Mouse (Mus musculus) lung, postnatal 0 days (tissue): ENCODE data around the gene Gm27021. TPM values are rescaled to one million over a fixed set of nuclear protein-coding genes. Genes with fewer than 3 reads are reported as not detected.

Source experiments
- ATAC-seq: fragments of 200-750 bp; cut with Nextera tagmentation; 2 replicates; pipeline ENCODE4 v1.8.0; 2017; ENCODE audit warnings: moderate library complexity
- DNase-seq: peaks from one replicate; pipeline ENCODE4 v3.0.0-alpha.2; 2016; ENCODE audit warnings: low spot score
- H3K27ac ChIP-seq: fragments of 300-500 bp; sonication (generic); 2 replicates; pipeline ENCODE4 v1.5.1; 2014; ENCODE audit warnings: antibody characterized with exemption, mild to moderate bottlenecking, low read length, mixed read lengths
- H3K27me3 ChIP-seq: fragments of 300-500 bp; sonication (generic); replicated peaks from 2 replicates; pipeline ENCODE4 v1.6.1; 2014; ENCODE audit warnings: low read length, mixed read lengths; ENCODE audit not compliant: insufficient read depth
- H3K36me3 ChIP-seq: fragments of 300-500 bp; sonication (generic); 2 replicates; pipeline ENCODE4 v1.6.1; 2014; ENCODE audit warnings: low read length, mixed read lengths; ENCODE audit not compliant: insufficient read depth
- H3K4me1 ChIP-seq: fragments of 300-500 bp; sonication (generic); 2 replicates; pipeline ENCODE4 v1.6.1; 2014; ENCODE audit warnings: antibody characterized with exemption, low read depth, low read length, mixed read lengths; ENCODE audit not compliant: insufficient read depth
- H3K4me2 ChIP-seq: fragments of 300-500 bp; sonication (generic); replicated peaks from 2 replicates; pipeline ENCODE4 v1.6.1; 2014; ENCODE audit warnings: low read depth, mild to moderate bottlenecking, low read length, moderate library complexity, mixed read lengths
- H3K4me3 ChIP-seq: fragments of 300-500 bp; sonication (generic); 2 replicates; pipeline ENCODE4 v1.5.1; 2014; ENCODE audit warnings: low read depth, low read length
- H3K9ac ChIP-seq: fragments of 300-500 bp; sonication (generic); replicated peaks from 2 replicates; pipeline ENCODE4 v1.6.1; 2014; ENCODE audit warnings: low read depth, mild to moderate bottlenecking
- H3K9me3 ChIP-seq: fragments of 300-500 bp; sonication (generic); 2 replicates; pipeline ENCODE4 v1.6.1; 2016; ENCODE audit warnings: low read length, mixed read lengths
- CTCF ChIP-seq: IDR thresholded peaks from 2 replicates; pipeline ENCODE4 v1.5.1; 2016; ENCODE audit warnings: antibody characterized with exemption, mild to moderate bottlenecking
- EP300 ChIP-seq: IDR thresholded peaks from 2 replicates; pipeline ENCODE4 v1.6.1; 2016; ENCODE audit warnings: antibody characterized with exemption, mild to moderate bottlenecking, control low read depth
- WGBS: fragments of 180-500 bp; shearing (Covaris S2); extraction: QIAGEN DNeasy Blood & Tissue Kit; methylation state at CpG from one replicate; pipeline ENCODE4 v1.1.7; 2014; 5-methylcytosine and 5-hydroxymethylcytosine counted together
- polyA plus RNA-seq: library from polyadenylated mRNA; unstranded; fragments of >200 nt; fragmentation: Nextera tagmentation; extraction: Ambion mirVana; gene quantifications from 2 replicates; pipeline ENCODE4 v1.2.1, GENCODE M21; 2015

Gm27021 gene
- polyA plus RNA-seq, 1 experiment from 2014 or later, result 1.3 TPM

- TF ChIP-seq CTCF, result no peak
- H3K36me3 ChIP-seq, result peaks cover 9% of the 10 kb centered on the region; the same call in 1 of the 2 replicates
- no peaks in the 10 kb centered on the region for H3K9me3 ChIP-seq
- no peak overlapping the region for H3K9ac ChIP-seq
- 88% methylated on average over 7 of the region's 7 CpGs for WGBS
- no peaks in the 10 kb centered on the region for H3K27me3 ChIP-seq
- DNase-seq (no peak), ATAC-seq (no peak)
- no peak overlapping the region for H3K4me2 ChIP-seq
- H3K4me1 ChIP-seq, result no peaks in the 10 kb centered on the region
- no peak overlapping the region for H3K4me3 ChIP-seq
- no peak overlapping the region for H3K27ac ChIP-seq
Measured at GRCm38 (mm10) chr8:120656322-120657052, 11.4 kb downstream of the Gm27021 start.

- 61% methylated on average over 6 of the region's 7 CpGs for WGBS
- Histone ChIP-seq H3K36me3 (no peaks in the 10 kb centered on the region), H3K9me3 (no peaks in the 10 kb centered on the region), H3K27me3 (no peaks in the 10 kb centered on the region), H3K4me2 (no peak within 1 kb of the TSS), H3K27ac (no peak within 1 kb of the TSS), H3K4me3 (no peak within 1 kb of the TSS), H3K4me1 (no peaks in the 10 kb centered on the region), H3K9ac (no peak within 1 kb of the TSS)
- no peak for DNase-seq
- TF ChIP-seq CTCF (no peak), EP300 (no peak)
- ATAC-seq, result no peak
Measured at GRCm38 (mm10) chr8:120647532-120647931, 20.3 kb downstream of the Gm27021 start, which contains the start of gene 1190005I06Rik. Gene 1190005I06Rik, minus strand, starts transcription at chr8:120647632.

GRCm38 (mm10) chr8:120644663-120645062 lies 23.2 kb downstream of the Gm27021 start:
- DNase-seq (no peak), ATAC-seq (peak; percentile 12; the same call in 1 of the 2 replicates)
- Histone ChIP-seq H3K4me1 (no peaks in the 10 kb centered on the region), H3K9me3 (no peaks in the 10 kb centered on the region), H3K4me3 (no peak overlapping the region), H3K27ac (no peak overlapping the region), H3K27me3 (no peaks in the 10 kb centered on the region), H3K36me3 (no peaks in the 10 kb centered on the region), H3K4me2 (no peak overlapping the region), H3K9ac (no peak overlapping the region)
- 51% methylated on average over 7 of the region's 7 CpGs for WGBS
- no peak for TF ChIP-seq CTCF
- TF ChIP-seq EP300, result no peak

GRCm38 (mm10) chr8:120642031-120642662 lies 25.7 kb downstream of the Gm27021 start:
- Histone ChIP-seq H3K27ac (no peak overlapping the region), H3K9me3 (no peaks in the 10 kb centered on the region), H3K36me3 (no peaks in the 10 kb centered on the region), H3K27me3 (no peaks in the 10 kb centered on the region), H3K4me1 (no peaks in the 10 kb centered on the region), H3K4me2 (no peak overlapping the region), H3K9ac (no peak overlapping the region), H3K4me3 (no peak overlapping the region)
- TF ChIP-seq CTCF, result peak; percentile 22; the same call in 1 of the 2 replicates
- no peak for TF ChIP-seq EP300
- WGBS, result 66% methylated on average over 10 of the region's 10 CpGs
- ATAC-seq, result no peak
- DNase-seq, result no peak

GRCm38 (mm10) chr8:120641245-120641644 lies 26.6 kb downstream of the Gm27021 start:
- Histone ChIP-seq H3K27ac (no peak overlapping the region), H3K4me1 (no peaks in the 10 kb centered on the region), H3K36me3 (no peaks in the 10 kb centered on the region), H3K4me2 (no peak overlapping the region), H3K4me3 (no peak overlapping the region), H3K9me3 (no peaks in the 10 kb centered on the region), H3K27me3 (no peaks in the 10 kb centered on the region), H3K9ac (no peak overlapping the region)
- TF ChIP-seq EP300 (no peak), CTCF (no peak)
- 23% methylated on average over 8 of the region's 8 CpGs for WGBS
- ATAC-seq (no peak), DNase-seq (no peak)

- Histone ChIP-seq H3K27me3 (0 out of 2 replicates have a peak, but pooled peaks cover 8% of the 10 kb centered on the region), H3K4me2 (peak overlapping the region; percentile 96), H3K9me3 (no peaks in the 10 kb centered on the region), H3K4me3 (peak overlapping the region; percentile 45), H3K4me1 (no peaks in the 10 kb centered on the region), H3K36me3 (no peaks in the 10 kb centered on the region), H3K9ac (no peak overlapping the region), H3K27ac (no peak overlapping the region)
- peak; percentile 88 for ATAC-seq
- no peak for TF ChIP-seq EP300
- TF ChIP-seq CTCF, result no peak
- peak; percentile 78 for DNase-seq
- WGBS, result 2% methylated on average over 20 of the region's 42 CpGs
Measured at GRCm38 (mm10) chr8:120634329-120634839, 33.5 kb downstream of the Gm27021 start.
